Mouse (Mus musculus) embryonic facial prominence, embryonic 14.5 days (tissue): ENCODE measurements around the gene BC049715. TPM values are rescaled to one million over a fixed set of nuclear protein-coding genes. Genes with fewer than 3 reads are reported as not detected.
"Not testable (repeated sequence)": the region's sequence is repeated elsewhere in the genome, so short reads cannot be mapped to it uniquely, and the experiment has no call there.

Source experiments
- ATAC-seq: fragments of 200-750 bp; cut with Nextera tagmentation; 2 replicates; pipeline ENCODE4 v1.8.0; 2017; ENCODE audit warnings: low read depth, moderate number of reproducible peaks, moderate TSS enrichment
- DNase-seq: peaks from one replicate; pipeline ENCODE4 v3.0.0-alpha.2; 2015; ENCODE audit warnings: low spot score
- H3K27ac ChIP-seq: fragments of 300-500 bp; sonication (generic); replicated peaks from 2 replicates; pipeline ENCODE4 v1.5.1; 2014; ENCODE audit warnings: low read depth, mild to moderate bottlenecking, low read length, moderate library complexity
- H3K27me3 ChIP-seq: fragments of 300-500 bp; sonication (generic); replicated peaks from 2 replicates; pipeline ENCODE4 v1.6.1; 2014; ENCODE audit warnings: low read length; ENCODE audit not compliant: control insufficient read depth, insufficient read depth
- H3K36me3 ChIP-seq: fragments of 300-500 bp; sonication (generic); 2 replicates; pipeline ENCODE4 v1.6.1; 2014; ENCODE audit warnings: low read length, mixed read lengths; ENCODE audit not compliant: control insufficient read depth, insufficient read depth
- H3K4me1 ChIP-seq: fragments of 300-500 bp; sonication (generic); 2 replicates; pipeline ENCODE4 v1.6.1; 2014; ENCODE audit warnings: antibody characterized with exemption, low read length; ENCODE audit not compliant: control insufficient read depth, insufficient read depth
- H3K4me2 ChIP-seq: fragments of 300-500 bp; sonication (generic); 2 replicates; pipeline ENCODE4 v1.6.1; 2014; ENCODE audit warnings: low read depth, mild to moderate bottlenecking, low read length, moderate library complexity, mixed read lengths
- H3K4me3 ChIP-seq: fragments of 300-500 bp; sonication (generic); 2 replicates; pipeline ENCODE4 v1.5.1; 2014; ENCODE audit warnings: low read depth, mild to moderate bottlenecking, low read length
- H3K9ac ChIP-seq: fragments of 300-500 bp; sonication (generic); 2 replicates; pipeline ENCODE4 v1.6.1; 2014; ENCODE audit warnings: low read depth, mild to moderate bottlenecking, low read length, moderate library complexity, mixed read lengths
- H3K9me3 ChIP-seq: fragments of 300-500 bp; sonication (generic); 2 replicates; pipeline ENCODE4 v1.6.1; 2016; ENCODE audit warnings: low read length; ENCODE audit not compliant: control insufficient read depth
- WGBS: fragments of 180-500 bp; shearing (Covaris S2); extraction: QIAGEN DNeasy Blood & Tissue Kit; methylation state at CpG from one replicate; pipeline ENCODE4 v1.1.7; 2014; 5-methylcytosine and 5-hydroxymethylcytosine counted together
- polyA plus RNA-seq: library from polyadenylated mRNA; unstranded; fragments of >200 nt; fragmentation: Nextera tagmentation; extraction: Ambion mirVana; gene quantifications from 2 replicates; pipeline ENCODE4 v1.2.1, GENCODE M21; 2014

Gene BC049715
- polyA plus RNA-seq, 1 experiment from 2014 or later, result 1.1 TPM

- no peak for DNase-seq
- 60% methylated on average over 6 of the region's 6 CpGs for WGBS
- Histone ChIP-seq H3K9ac (no peak overlapping the region), H3K36me3 (no peaks in the 10 kb centered on the region), H3K4me2 (no peak overlapping the region), H3K9me3 (no peaks in the 10 kb centered on the region), H3K27me3 (peaks cover 14% of the 10 kb centered on the region; the same call in 1 of the 2 replicates), H3K4me3 (no peak overlapping the region), H3K4me1 (peaks cover 9% of the 10 kb centered on the region), H3K27ac (no peak overlapping the region)
- no peak for ATAC-seq
Measured at GRCm38 (mm10) chr6:136795850-136796249, 31.6 kb upstream of the BC049715 start.

- not testable (repeated sequence) for H3K27me3 ChIP-seq, ATAC-seq, H3K27ac ChIP-seq, H3K4me2 ChIP-seq, DNase-seq, H3K36me3 ChIP-seq, H3K9ac ChIP-seq, H3K4me3 ChIP-seq, H3K9me3 ChIP-seq
- peaks cover 10% of the 10 kb centered on the region for H3K4me1 ChIP-seq
- WGBS, result 77% methylated on average over 3 of the region's 3 CpGs
Measured at GRCm38 (mm10) chr6:136797874-136798693, 29.3 kb upstream of the BC049715 start.

- no peak for DNase-seq
- WGBS, result 82% methylated on average over 8 of the region's 8 CpGs
Measured at GRCm38 (mm10) chr6:136800710-136801109, 26.7 kb upstream of the BC049715 start.

GRCm38 (mm10) chr6:136801274-136801673 is 26.2 kb upstream of the BC049715 start:
- H3K27me3 ChIP-seq, result no peaks in the 10 kb centered on the region
- WGBS, result 87% methylated on average over 6 of the region's 6 CpGs
- no peaks in the 10 kb centered on the region for H3K9me3 ChIP-seq
- H3K4me3 ChIP-seq, result no peak overlapping the region
- no peaks in the 10 kb centered on the region for H3K36me3 ChIP-seq
- DNase-seq, result no peak
- no peak overlapping the region for H3K27ac ChIP-seq
- H3K4me2 ChIP-seq, result no peak overlapping the region
- H3K9ac ChIP-seq, result no peak overlapping the region
- peaks cover 14% of the 10 kb centered on the region for H3K4me1 ChIP-seq
- no peak for ATAC-seq

More at GRCm38 (mm10) chr6:136800710-136801109, 26.7 kb upstream of the BC049715 start:
- ATAC-seq, result no peak
- H3K9ac ChIP-seq, result no peak overlapping the region
- no peak overlapping the region for H3K4me2 ChIP-seq
- no peaks in the 10 kb centered on the region for H3K9me3 ChIP-seq
- H3K36me3 ChIP-seq, result no peaks in the 10 kb centered on the region
- H3K27me3 ChIP-seq, result 0 out of 2 replicates have a peak, but pooled peaks cover 2% of the 10 kb centered on the region
- H3K4me1 ChIP-seq, result peaks cover 14% of the 10 kb centered on the region
- H3K4me3 ChIP-seq, result no peak overlapping the region
- H3K27ac ChIP-seq, result no peak overlapping the region

GRCm38 (mm10) chr6:136803093-136803738 is 24.2 kb upstream of the BC049715 start:
- H3K27me3 ChIP-seq, result no peaks in the 10 kb centered on the region
- H3K4me2 ChIP-seq, result peak overlapping the region; percentile 78
- H3K9ac ChIP-seq, result peak overlapping the region; percentile 93
- H3K9me3 ChIP-seq, result no peaks in the 10 kb centered on the region
- H3K27ac ChIP-seq, result peak overlapping the region; percentile 100
- 16% methylated on average over 12 of the region's 12 CpGs for WGBS
- DNase-seq, result no peak
- H3K4me1 ChIP-seq, result peaks cover 14% of the 10 kb centered on the region
- peak overlapping the region; percentile 67 for H3K4me3 ChIP-seq
- ATAC-seq, result no peak
- H3K36me3 ChIP-seq, result no peaks in the 10 kb centered on the region

GRCm38 (mm10) chr6:136803739-136804633 is 23.4 kb upstream of the BC049715 start, which contains the start of gene Hist4h4:
Hist4h4 (minus strand) TSS chr6:136804415.
- Histone ChIP-seq H3K4me3 (peak within 1 kb of the TSS; percentile 67), H3K27me3 (no peaks in the 10 kb centered on the region), H3K4me2 (peak within 1 kb of the TSS; percentile 78), H3K9me3 (no peaks in the 10 kb centered on the region), H3K4me1 (peaks cover 18% of the 10 kb centered on the region), H3K27ac (peak within 1 kb of the TSS; percentile 100), H3K9ac (peak within 1 kb of the TSS; percentile 93), H3K36me3 (no peaks in the 10 kb centered on the region)
- under 1% methylated on average over 50 of the region's 50 CpGs for WGBS
- DNase-seq (peak; percentile 97), ATAC-seq (peak; percentile 80)

- Histone ChIP-seq H3K9ac (peak overlapping the region; percentile 93), H3K4me1 (peaks cover 26% of the 10 kb centered on the region), H3K36me3 (no peaks in the 10 kb centered on the region), H3K4me3 (peak overlapping the region; percentile 67), H3K27me3 (no peaks in the 10 kb centered on the region), H3K4me2 (peak overlapping the region; percentile 78), H3K9me3 (no peaks in the 10 kb centered on the region), H3K27ac (peak overlapping the region; percentile 100)
- peak; percentile 45 for DNase-seq
- WGBS, result 28% methylated on average over 9 of the region's 9 CpGs
- no peak for ATAC-seq
Measured at GRCm38 (mm10) chr6:136804705-136805408, 22.6 kb upstream of the BC049715 start.

GRCm38 (mm10) chr6:136805409-136805775 is 22.0 kb upstream of the BC049715 start:
- H3K4me3 ChIP-seq, result no peak overlapping the region
- H3K4me2 ChIP-seq, result peak overlapping the region; percentile 78
- no peak overlapping the region for H3K9ac ChIP-seq
- peak overlapping the region; percentile 100 for H3K27ac ChIP-seq
- no peaks in the 10 kb centered on the region for H3K9me3 ChIP-seq
- no peaks in the 10 kb centered on the region for H3K36me3 ChIP-seq
- H3K4me1 ChIP-seq, result peaks cover 26% of the 10 kb centered on the region
- no peak for ATAC-seq
- H3K27me3 ChIP-seq, result no peaks in the 10 kb centered on the region
- 86% methylated on average over 1 of the region's 1 CpGs for WGBS
- DNase-seq, result no peak
